Mouse (Mus musculus) spleen, adult 2 months (tissue): ENCODE data around the gene Fancl.

Experiments
- CTCF ChIP-seq: fragments of 200-500 bp; IDR thresholded peaks from 2 replicates; pipeline ENCODE4 v1.5.1; 2011; ENCODE audit warnings: mild to moderate bottlenecking, inconsistent platforms; ENCODE audit not compliant: insufficient read depth, insufficient read length, insufficient replicate concordance; ENCODE audit errors: extremely low read depth
- POLR2A ChIP-seq: fragments of 200-500 bp; IDR thresholded peaks from 2 replicates; pipeline ENCODE4 v1.6.1; 2011; ENCODE audit warnings: low read depth, low read length, inconsistent platforms

GRCm38 (mm10) chr11:26495951-26496350 is 110.0 kb downstream of the Fancl start:
- TF ChIP-seq POLR2A = no peak
- no peak for TF ChIP-seq CTCF
